Mouse (Mus musculus) ES-Bruce4 (cell line): ENCODE data around the gene Cldn12.

Source experiments
- CTCF ChIP-seq: IDR thresholded peaks from one replicate; pipeline ENCODE4 v1.8.1; 2011; ENCODE audit warnings: low read depth, low read length
- POLR2A ChIP-seq: IDR thresholded peaks from one replicate; pipeline ENCODE4 v1.8.1; 2011; ENCODE audit warnings: low read length; ENCODE audit not compliant: insufficient read depth

DNA sequence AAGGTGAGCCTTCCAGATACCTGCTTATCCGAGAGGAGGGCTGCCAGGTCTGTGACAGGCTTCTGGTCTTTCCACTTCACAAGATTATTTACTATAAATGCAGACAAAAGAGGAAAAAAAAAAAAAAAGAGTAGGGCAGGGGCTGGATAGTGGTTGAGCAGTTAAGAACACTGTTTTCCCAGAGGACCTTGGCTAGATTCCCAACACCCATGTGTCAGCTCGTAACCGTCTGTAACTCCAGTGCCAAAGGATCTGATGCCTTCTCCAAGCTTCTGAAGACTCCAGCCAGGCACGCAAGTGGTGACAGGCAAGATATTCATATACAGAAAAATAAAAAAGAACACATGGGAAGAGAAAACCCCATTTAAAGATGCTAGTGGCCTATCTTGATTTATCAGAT is 11.4 kb downstream of the Cldn12 start:
- TF ChIP-seq CTCF: no peak
- no peak for TF ChIP-seq POLR2A
